Mouse (Mus musculus): ENCODE data around the gene Atp2b1.

DNA sequence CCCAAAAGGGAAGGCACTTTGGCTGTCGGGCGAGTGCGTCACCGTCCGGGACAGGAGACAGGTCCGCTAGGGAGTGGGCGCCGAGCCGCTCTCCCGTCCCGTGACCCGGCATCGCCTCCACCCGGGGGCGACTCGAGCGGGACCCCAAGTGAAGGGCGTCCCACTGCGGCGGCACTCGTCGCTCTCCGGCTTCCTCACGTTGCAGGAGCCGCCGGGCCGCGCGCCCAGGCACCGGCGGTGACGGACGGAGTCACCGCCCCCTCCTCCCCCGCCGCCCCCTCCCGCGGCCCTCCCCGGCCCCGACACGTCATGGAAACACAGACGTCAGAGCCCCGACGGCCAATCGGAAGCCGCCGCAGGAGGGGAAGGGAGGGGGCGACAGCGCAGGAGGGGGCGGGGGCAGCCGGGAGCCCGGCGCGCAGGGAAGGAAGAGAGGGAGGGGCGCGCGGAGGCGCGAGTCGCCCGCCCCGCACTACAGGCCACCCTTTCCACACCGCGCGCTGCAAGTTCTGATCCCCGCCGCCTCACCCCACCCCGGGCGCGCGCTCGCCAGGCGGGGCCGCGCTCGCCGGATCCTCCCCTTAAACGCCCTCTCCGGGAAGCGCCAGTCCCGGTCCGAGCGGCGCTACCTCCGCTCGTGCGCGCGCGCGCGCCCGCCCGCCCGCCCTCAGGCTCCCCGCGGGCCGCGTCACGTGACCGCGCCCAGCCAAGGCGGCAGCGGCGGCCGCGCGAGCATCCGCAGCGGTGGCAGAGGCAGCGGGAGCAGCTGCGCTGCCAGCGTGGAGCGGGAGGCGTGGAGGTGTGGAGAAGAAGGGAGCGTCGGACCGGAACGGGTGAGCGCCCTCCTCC is at the start of gene Atp2b1:
- TF ChIP-seq CTCF (IDR thresholded peaks at IDR 0.05; ENCODE audit: insufficient read depth, low read length) (no peak), POLR2A (IDR thresholded peaks at IDR 0.05; ENCODE audit: borderline replicate concordance, extremely low read depth, low read depth, low read length) (peak; percentile 82)
